Mouse (Mus musculus) cerebellum, adult 11-12 months (tissue): ENCODE measurements around the gene Ptpre.
"Not testable (repeated sequence)": the region's sequence is repeated elsewhere in the genome, so short reads cannot be mapped to it uniquely, and the experiment has no call there.

Experiments
- DNase-seq: peaks from one replicate; pipeline ENCODE4 v3.0.0; 2022

Ptpre gene

GRCm38 (mm10) chr7:135698362-135698761 is 161.1 kb downstream of the Ptpre start:
- no peak for DNase-seq

- DNase-seq: not testable (repeated sequence)
Observed at GRCm38 (mm10) chr7:135699351-135699750, 162.1 kb downstream of the Ptpre start.

DNA sequence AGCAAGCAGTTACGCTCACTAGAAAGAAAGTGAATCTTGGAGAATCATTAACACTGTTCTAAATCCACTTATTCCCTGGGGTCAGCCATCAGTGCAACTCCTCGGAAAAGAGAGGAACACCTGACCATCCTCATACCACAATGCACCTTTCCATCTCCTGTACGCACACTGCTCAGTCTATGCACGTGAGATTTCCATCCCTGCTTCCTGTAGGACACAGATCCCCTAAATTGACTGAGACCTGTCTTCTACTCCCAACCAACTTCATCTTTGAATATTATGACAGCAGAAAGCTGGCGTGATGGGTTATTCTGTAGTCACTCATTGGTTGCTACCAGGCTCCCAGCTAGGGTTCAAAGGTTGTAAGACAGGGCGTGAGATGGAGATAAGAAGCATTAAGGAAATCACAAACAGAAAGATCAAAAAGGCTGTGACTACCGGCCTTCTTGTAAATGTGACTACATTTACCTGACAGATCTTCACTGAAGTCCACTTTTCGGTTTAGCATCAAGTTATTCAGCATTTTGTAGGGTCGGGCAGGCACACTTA is 166.4 kb downstream of the Ptpre start:
- no peak for DNase-seq

GRCm38 (mm10) chr7:135704251-135704650 is 167.0 kb downstream of the Ptpre start:
- DNase-seq: no peak

- DNase-seq: no peak
Observed at GRCm38 (mm10) chr7:135705083-135705482, 167.8 kb downstream of the Ptpre start.

DNA sequence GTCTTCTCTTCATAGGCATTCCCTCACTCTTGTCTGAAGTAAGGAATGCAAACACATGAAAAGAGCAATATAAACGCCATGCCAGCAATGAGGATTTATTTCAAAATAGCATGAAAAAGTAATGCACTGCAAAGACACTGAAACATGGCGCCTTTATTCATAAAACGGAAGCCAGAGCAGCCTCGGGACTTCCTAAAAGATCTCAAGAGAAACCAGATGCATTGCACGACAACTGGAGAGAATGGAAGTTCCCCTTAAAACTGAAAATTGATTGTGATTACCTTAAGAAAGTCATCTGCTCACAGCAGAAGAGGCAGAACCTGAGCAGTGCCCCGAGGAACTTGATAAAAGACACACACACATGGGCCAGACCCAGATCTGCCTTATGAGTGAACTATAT is 168.5 kb downstream of the Ptpre start:
- no peak for DNase-seq

GRCm38 (mm10) chr7:135710702-135711101 is 173.4 kb downstream of the Ptpre start:
- DNase-seq: no peak

DNA sequence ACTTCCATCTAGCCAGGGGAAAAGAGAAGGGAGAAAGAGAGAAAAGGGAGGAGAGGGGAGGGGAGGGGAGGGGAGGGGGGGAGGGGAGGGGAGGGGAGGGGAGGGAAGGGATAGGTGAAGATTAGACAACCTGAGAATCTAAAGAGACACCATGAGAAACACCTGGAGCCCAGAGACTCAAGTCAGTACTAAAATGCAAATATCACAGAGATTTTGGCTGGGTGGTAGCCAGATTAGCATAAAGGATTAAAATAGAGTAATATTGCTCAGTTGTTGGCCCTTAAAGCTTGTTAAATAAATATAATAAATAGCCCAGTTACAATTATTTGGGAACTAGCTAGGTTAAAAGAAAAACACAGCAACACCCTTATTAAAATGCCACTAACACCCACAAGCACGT is 175.3 kb downstream of the Ptpre start:
- no peak for DNase-seq

GRCm38 (mm10) chr7:135713326-135713725 is 176.0 kb downstream of the Ptpre start:
- no peak for DNase-seq

DNA sequence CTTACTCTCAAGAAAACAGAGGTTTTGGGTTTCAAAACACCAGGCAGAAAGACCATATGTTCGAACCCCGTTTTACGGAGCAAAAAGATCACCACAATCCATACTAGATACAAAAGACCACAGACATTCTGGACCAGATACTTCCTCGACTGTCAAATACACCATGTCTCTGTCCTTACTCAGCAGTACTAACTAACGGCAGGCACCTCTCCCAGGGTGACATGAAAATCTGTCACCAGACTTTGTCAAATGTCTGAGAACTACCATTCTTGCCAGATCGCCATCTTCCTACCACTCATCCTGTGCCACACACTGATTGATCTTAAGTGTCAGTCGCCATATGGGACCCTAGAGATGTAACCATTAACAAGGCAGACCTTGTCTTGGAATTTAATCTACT is 177.9 kb downstream of the Ptpre start:
- no peak for DNase-seq

GRCm38 (mm10) chr7:135715642-135716444 is 178.6 kb downstream of the Ptpre start, which contains the start of gene Mki67:
Gene Mki67 (minus strand): TSS chr7:135716361.
- DNase-seq: no peak

- DNase-seq: peak; percentile 49
Observed at GRCm38 (mm10) chr7:135716445-135716877, 179.2 kb downstream of the Ptpre start.

- DNase-seq: no peak
Observed at GRCm38 (mm10) chr7:135716968-135717557, 179.8 kb downstream of the Ptpre start.

- no peak for DNase-seq
Observed at GRCm38 (mm10) chr7:135721436-135721992, 184.2 kb downstream of the Ptpre start.

DNA sequence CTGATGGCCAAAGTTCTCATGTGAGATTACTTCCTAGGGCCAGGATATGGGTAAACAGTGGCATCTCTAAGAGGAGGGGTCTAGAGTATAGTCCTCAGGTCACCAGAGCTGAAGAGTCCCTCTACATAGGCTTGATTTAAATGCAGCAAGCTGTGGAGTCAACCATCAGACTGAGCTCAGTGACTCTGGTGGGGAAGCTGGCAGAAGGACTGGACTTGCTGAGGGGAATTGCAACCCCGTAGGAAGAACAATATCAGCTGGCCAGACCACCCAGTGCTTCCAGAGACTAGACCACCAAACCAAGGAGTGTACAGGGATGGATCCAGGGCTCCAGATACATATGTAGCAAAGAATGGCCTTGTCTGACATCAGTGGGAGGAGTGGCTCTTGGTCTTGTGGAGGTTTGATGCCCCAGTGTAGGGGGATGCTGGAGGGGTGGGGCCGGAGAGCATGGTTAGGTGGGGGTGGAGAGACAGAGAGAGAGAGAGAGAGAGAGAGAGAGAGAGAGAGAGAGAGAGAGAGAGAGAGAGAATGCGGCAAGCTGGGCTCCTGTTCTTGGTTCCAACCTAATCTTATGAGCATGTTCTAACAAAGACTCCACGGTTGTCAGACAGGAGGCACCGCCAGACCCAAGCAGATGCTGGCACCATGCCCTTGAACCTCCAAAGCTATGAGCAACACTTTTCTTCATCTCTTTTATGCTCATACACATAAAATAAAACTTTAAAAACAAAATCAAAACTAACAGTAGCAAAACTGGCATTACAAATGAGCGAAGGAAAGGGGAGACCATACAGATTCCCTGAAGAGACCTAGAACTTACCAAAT is 184.9 kb downstream of the Ptpre start:
- DNase-seq: no peak

GRCm38 (mm10) chr7:135723672-135724341 is 186.5 kb downstream of the Ptpre start:
- DNase-seq: no peak

DNA sequence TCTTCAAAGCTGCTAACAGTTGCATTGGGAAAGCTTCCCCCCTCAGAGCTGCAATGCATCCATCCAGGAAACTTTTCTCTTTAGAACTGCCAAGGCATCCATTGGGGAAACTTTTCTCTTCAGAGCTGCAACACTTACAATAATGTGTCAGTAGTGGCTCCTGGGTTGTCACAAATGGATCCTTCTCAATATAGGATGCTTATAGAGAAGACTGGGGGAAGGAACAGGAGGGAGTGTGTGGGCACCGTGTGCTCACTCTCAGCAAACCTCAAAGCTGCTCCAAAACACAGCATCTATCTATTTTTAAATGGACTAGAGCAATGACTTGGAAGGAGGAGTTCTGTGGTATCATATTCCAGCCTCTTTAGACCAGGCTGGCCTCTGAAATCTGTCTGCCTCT is 189.4 kb downstream of the Ptpre start:
- no peak for DNase-seq

- no peak for DNase-seq
Observed at GRCm38 (mm10) chr7:135728038-135728437, 190.8 kb downstream of the Ptpre start.

- no peak for DNase-seq
Observed at GRCm38 (mm10) chr7:135734379-135734778, 197.1 kb downstream of the Ptpre start.

DNA sequence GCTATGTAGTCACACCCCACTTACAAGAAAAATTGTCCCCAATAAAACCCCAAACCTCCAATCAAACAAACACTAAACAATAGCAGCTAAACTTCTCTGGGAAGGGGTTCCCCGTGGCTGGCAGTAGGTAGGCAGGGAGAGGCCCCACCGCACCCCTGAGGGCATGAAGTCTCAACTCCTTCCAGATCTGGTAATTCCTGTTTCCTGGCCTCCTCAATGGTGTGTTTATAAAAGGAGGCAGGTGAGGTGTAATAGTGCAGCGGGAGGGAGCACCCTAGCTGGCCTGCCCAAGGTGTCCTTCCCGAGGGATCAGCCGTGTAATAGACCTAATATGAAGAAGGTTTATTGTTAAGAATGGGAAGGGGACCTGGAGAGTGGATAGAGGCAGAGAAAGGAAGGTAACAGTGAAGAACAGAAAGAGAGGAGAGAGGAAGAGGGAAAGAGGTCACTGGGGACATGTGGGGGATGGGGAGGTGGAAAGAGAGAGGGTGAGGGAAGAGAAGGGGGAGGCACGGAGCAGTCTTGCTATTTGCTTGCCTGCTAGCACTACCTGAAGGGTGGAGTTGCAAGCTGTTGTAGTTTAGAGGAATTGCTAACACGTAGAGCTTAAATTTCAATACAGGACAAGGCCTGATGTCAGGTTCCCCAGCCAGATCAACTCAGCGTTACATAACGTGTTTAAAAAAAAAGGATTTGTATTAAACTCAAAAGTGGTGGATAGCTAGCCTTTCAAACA is 197.8 kb downstream of the Ptpre start:
- DNase-seq: no peak
